Mouse (Mus musculus) erythroblast, embryonic 14.5 days (primary cell): Measurements from ENCODE around the gene Vmn2r72. TPM values are rescaled to one million over a fixed set of nuclear protein-coding genes. Genes with fewer than 3 reads are reported as not detected.

Source experiments
- H3K27me3 ChIP-seq: 2 replicates; pipeline ENCODE4 v1.6.1; 2012; ENCODE audit warnings: inconsistent platforms; ENCODE audit not compliant: control insufficient read depth
- H3K36me3 ChIP-seq: 2 replicates; pipeline ENCODE4 v1.6.1; 2012; ENCODE audit warnings: mild to moderate bottlenecking, inconsistent platforms; ENCODE audit not compliant: control insufficient read depth
- H3K4me1 ChIP-seq: 2 replicates; pipeline ENCODE4 v1.6.1; 2012; ENCODE audit warnings: inconsistent platforms; ENCODE audit not compliant: control insufficient read depth
- H3K4me3 ChIP-seq: replicated peaks from 2 replicates; pipeline ENCODE3; 2012; ENCODE audit warnings: moderate library complexity, mild to moderate bottlenecking, inconsistent platforms
- H3K9me3 ChIP-seq: 2 replicates; pipeline ENCODE4 v1.6.1; 2012; ENCODE audit warnings: low read length, inconsistent platforms, mixed read lengths; ENCODE audit not compliant: control insufficient read depth
- GATA1 ChIP-seq: IDR thresholded peaks from 2 replicates; pipeline ENCODE4 v1.6.1; 2012; ENCODE audit warnings: low read length, inconsistent platforms, mixed read lengths
- TAL1 ChIP-seq: IDR thresholded peaks from 3 replicates; pipeline ENCODE4 v1.6.1; 2012; ENCODE audit warnings: low read length, inconsistent platforms, mixed read lengths
- polyA plus RNA-seq: library from polyadenylated mRNA; stranded (reverse); fragments of >175 nt; gene quantifications from 2 replicates; pipeline ENCODE4 v1.2.3, GENCODE M21; 2012

The Vmn2r72 gene
- polyA plus RNA-seq, result 0.01 TPM in 2 replicates

GRCm38 (mm10) chr7:85754997-85755396 lies at the start of gene Vmn2r72:
Vmn2r72 (minus strand) TSS chr7:85755097.
- Histone ChIP-seq H3K4me1 (no peaks in the 10 kb centered on the region), H3K36me3 (no peaks in the 10 kb centered on the region), H3K9me3 (no peaks in the 10 kb centered on the region), H3K4me3 (no peak within 1 kb of the TSS), H3K27me3 (no peaks in the 10 kb centered on the region)
- TF ChIP-seq TAL1, result no peak
- TF ChIP-seq GATA1, result no peak

Other genes starting within 250 kb of the Vmn2r72 start
- not detected in 2 replicates for gene Vmn2r71, start 192.0 kb downstream of the Vmn2r72 start, polyA plus RNA-seq
- gene Vmn2r70, start 185.9 kb downstream of the Vmn2r72 start, polyA plus RNA-seq, result not detected in 2 replicates
- not detected in 2 replicates for gene Vmn2r73, start 121.2 kb upstream of the Vmn2r72 start, polyA plus RNA-seq
- gene Vmn2r74, start 206.5 kb upstream of the Vmn2r72 start, polyA plus RNA-seq, result not detected in 2 replicates